Mouse (Mus musculus): Measurements from ENCODE around the gene Dlx2. TPM values are rescaled to one million over a fixed set of nuclear protein-coding genes. Genes with fewer than 3 reads are reported as not detected.
A peak's percentile ranks its signal among the peaks of the same experiment; 100 is the strongest.

The Dlx2 gene
- polyA plus RNA-seq, 1 experiment = not detected

DNA sequence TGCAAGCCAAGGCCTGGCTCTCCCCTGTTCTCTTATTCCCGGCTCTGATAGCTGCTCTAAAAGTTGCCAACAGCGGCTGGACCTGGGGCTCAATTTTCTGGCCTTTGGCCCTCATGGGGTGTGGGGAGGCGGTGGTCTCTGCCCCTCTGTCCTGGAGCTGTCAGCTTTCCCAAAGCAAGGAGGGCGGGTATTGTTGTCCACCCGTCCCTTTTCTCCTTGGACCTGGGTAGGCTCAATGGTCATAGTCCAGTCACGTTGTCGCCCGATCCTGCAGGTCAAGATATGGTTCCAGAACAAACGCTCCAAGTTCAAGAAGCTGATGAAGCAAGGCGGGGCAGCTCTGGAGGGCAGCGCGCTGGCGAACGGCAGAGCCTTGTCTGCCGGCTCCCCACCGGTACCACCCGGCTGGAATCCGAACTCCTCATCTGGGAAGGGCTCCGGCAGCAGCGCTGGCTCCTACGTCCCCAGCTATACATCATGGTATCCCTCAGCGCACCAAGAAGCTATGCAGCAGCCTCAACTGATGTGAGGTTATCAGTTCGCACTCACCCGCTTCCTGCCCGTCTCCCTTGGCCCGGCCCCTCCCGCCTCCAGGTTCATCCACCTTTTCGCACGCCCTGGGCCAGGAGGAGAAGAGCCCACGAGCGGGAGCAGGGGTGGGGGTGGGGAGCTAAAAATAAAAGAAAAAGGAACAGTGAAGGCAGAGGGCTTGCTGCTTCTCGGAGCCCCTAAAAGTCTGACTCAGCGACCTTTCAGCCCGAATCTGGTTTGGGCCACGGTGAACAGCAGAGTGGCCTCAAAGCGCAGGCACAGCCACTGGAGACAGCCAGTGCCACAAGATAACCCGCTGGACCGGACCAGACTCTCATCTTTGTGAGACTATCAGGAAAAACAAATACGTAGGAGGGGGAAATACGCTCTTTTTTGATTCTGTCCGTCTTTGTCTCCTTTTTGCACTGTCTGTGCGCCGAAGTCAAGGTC is 14.3 kb downstream of the Dlx2 start:
- H3K4me1 ChIP-seq (ENCODE audit: control insufficient read depth, insufficient read depth, low read length) = no peaks in the 10 kb centered on the region
- 5% methylated on average over 43 of the region's 43 CpGs for WGBS
- H3K27ac ChIP-seq (ENCODE audit: control insufficient read depth, insufficient read depth, low read depth, low read length, poor library complexity) = no peak overlapping the region
- no peak for TF ChIP-seq POLR2A (IDR thresholded peaks at IDR 0.05; ENCODE audit: borderline replicate concordance, control insufficient read depth, low read depth, low read length)
- TF ChIP-seq CTCF (IDR thresholded peaks at IDR 0.05; ENCODE audit: control insufficient read depth, insufficient read depth, low read length) = no peak
- H3K4me3 ChIP-seq (replicated peaks; ENCODE audit: control insufficient read depth, low read depth, low read length) = no peak overlapping the region

- WGBS = 7% methylated on average over 12 of the region's 12 CpGs
- Histone ChIP-seq H3K4me1 (ENCODE audit: control insufficient read depth, insufficient read depth, low read length) (no peaks in the 10 kb centered on the region), H3K27ac (ENCODE audit: control insufficient read depth, insufficient read depth, low read depth, low read length, poor library complexity) (no peak overlapping the region), H3K4me3 (replicated peaks; ENCODE audit: control insufficient read depth, low read depth, low read length) (no peak overlapping the region)
- TF ChIP-seq CTCF (IDR thresholded peaks at IDR 0.05; ENCODE audit: control insufficient read depth, insufficient read depth, low read length) (no peak), POLR2A (IDR thresholded peaks at IDR 0.05; ENCODE audit: borderline replicate concordance, control insufficient read depth, low read depth, low read length) (no peak)
Measured at GRCm38 (mm10) chr2:71531124-71531590, 15.4 kb downstream of the Dlx2 start.

GRCm38 (mm10) chr2:71530391-71531123 is 16.0 kb downstream of the Dlx2 start:
- no peak overlapping the region for H3K4me3 ChIP-seq (replicated peaks; ENCODE audit: control insufficient read depth, low read depth, low read length)
- H3K4me1 ChIP-seq (ENCODE audit: control insufficient read depth, insufficient read depth, low read length) = no peaks in the 10 kb centered on the region
- TF ChIP-seq CTCF (IDR thresholded peaks at IDR 0.05; ENCODE audit: control insufficient read depth, insufficient read depth, low read length) (no peak), POLR2A (IDR thresholded peaks at IDR 0.05; ENCODE audit: borderline replicate concordance, control insufficient read depth, low read depth, low read length) (no peak)
- WGBS = 5% methylated on average over 34 of the region's 34 CpGs
- no peak overlapping the region for H3K27ac ChIP-seq (ENCODE audit: control insufficient read depth, insufficient read depth, low read depth, low read length, poor library complexity)

DNA sequence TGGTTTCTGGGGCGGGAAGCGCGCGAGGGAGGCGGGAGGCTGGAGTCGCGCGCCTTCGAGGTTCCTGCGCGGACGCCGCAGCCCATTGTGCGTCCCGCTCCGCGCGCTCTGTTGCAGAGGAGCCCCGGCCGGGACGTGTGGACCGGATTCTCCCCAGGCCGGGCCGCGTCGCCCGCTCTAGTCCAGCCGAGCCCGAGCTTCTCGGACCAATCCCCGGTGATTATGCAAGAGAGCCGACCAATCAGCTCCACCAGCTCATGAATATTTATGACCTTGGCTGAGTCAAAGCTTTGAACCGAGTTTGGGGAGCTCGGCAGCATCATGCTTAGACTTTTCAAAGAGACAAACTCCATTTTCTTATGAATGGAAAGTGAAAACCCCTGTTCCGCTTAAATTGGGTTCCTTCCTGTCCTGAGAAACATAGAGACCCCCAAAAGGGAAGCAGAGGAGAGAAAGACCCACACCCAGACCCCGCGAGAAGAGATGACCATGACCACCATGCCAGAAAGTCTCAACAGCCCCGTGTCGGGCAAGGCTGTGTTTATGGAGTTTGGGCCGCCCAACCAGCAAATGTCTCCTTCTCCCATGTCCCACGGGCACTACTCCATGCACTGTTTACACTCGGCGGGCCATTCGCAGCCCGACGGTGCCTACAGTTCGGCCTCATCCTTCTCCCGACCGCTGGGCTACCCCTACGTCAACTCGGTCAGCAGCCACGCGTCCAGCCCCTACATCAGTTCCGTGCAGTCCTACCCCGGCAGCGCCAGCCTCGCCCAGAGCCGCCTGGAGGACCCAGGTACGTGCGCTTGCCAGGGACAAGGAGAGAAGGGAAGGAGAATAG is 16.8 kb downstream of the Dlx2 start:
- Histone ChIP-seq H3K27ac (ENCODE audit: control insufficient read depth, insufficient read depth, low read depth, low read length, poor library complexity) (no peak overlapping the region), H3K4me1 (ENCODE audit: control insufficient read depth, insufficient read depth, low read length) (no peaks in the 10 kb centered on the region), H3K4me3 (replicated peaks; ENCODE audit: control insufficient read depth, low read depth, low read length) (peak overlapping the region; percentile 16)
- 1% methylated on average over 60 of the region's 60 CpGs for WGBS
- TF ChIP-seq CTCF (IDR thresholded peaks at IDR 0.05; ENCODE audit: control insufficient read depth, insufficient read depth, low read length) = no peak
- TF ChIP-seq POLR2A (IDR thresholded peaks at IDR 0.05; ENCODE audit: borderline replicate concordance, control insufficient read depth, low read depth, low read length) = peak; percentile 10; the same call in 1 of the 2 replicates

GRCm38 (mm10) chr2:71528714-71529510 is 17.6 kb downstream of the Dlx2 start:
- Histone ChIP-seq H3K4me3 (replicated peaks; ENCODE audit: control insufficient read depth, low read depth, low read length) (no peak overlapping the region), H3K4me1 (ENCODE audit: control insufficient read depth, insufficient read depth, low read length) (no peaks in the 10 kb centered on the region), H3K27ac (ENCODE audit: control insufficient read depth, insufficient read depth, low read depth, low read length, poor library complexity) (no peak overlapping the region)
- 3% methylated on average over 56 of the region's 57 CpGs for WGBS
- no peak for TF ChIP-seq CTCF (IDR thresholded peaks at IDR 0.05; ENCODE audit: control insufficient read depth, insufficient read depth, low read length)
- TF ChIP-seq POLR2A (IDR thresholded peaks at IDR 0.05; ENCODE audit: borderline replicate concordance, control insufficient read depth, low read depth, low read length) = no peak; the same call in 1 of the 2 replicates

- H3K4me3 ChIP-seq (replicated peaks; ENCODE audit: control insufficient read depth, low read depth, low read length) = no peak within 1 kb of the TSS
- WGBS = 6% methylated on average over 26 of the region's 26 CpGs
Measured at GRCm38 (mm10) chr2:71528014-71528713, 18.4 kb downstream of the Dlx2 start, which contains the start of gene Dlx1. Gene Dlx1, plus strand, starts transcription at chr2:71528113.

More at GRCm38 (mm10) chr2:71528014-71528713, 18.4 kb downstream of the Dlx2 start, which contains the start of gene Dlx1:
- no peak for TF ChIP-seq POLR2A (IDR thresholded peaks at IDR 0.05; ENCODE audit: borderline replicate concordance, control insufficient read depth, low read depth, low read length)
- no peaks in the 10 kb centered on the region for H3K4me1 ChIP-seq (ENCODE audit: control insufficient read depth, insufficient read depth, low read length)
- no peak within 1 kb of the TSS for H3K27ac ChIP-seq (ENCODE audit: control insufficient read depth, insufficient read depth, low read depth, low read length, poor library complexity)
